Mouse (Mus musculus): Measurements from ENCODE around the gene Cd248. TPM values are rescaled to one million over a fixed set of nuclear protein-coding genes. Genes with fewer than 3 reads are reported as not detected.

The Cd248 gene
- total RNA-seq, 1 experiment from 2014 or later = 0.74 TPM

- no peak for ATAC-seq (replicated peaks in 1 of 2; ENCODE audit: insufficient read depth in 1 of 2, low FRiP score in 2 of 2, low TSS enrichment in 1 of 2, low read depth in 1 of 2, poor library complexity in 2 of 2, severe bottlenecking in 2 of 2)
These were observed 50.5 kb downstream of the Cd248 start, which contains the start of gene Klc2 for GRCm38 (mm10) chr19:5118384-5118698. Gene Klc2, minus strand, starts transcription at chr19:5118560.

Other genes starting within 250 kb of the Cd248 start
- 24.1 and 24.7 TPM in 2 replicates for gene Ccs, start 228.7 kb upstream of the Cd248 start, total RNA-seq (2017)
- gene Ccdc87, start 228.7 kb upstream of the Cd248 start, total RNA-seq (2017) = not detected in 2 replicates
- 18.9 and 29.8 TPM in 2 replicates for gene Ctsf, start 212.9 kb upstream of the Cd248 start, total RNA-seq (2017)
- 0.06 and 0.20 TPM in 2 replicates for gene Actn3, start 190.2 kb upstream of the Cd248 start, total RNA-seq (2017)
- 13.1 and 17.4 TPM in 2 replicates for gene Zdhhc24, start 189.4 kb upstream of the Cd248 start, total RNA-seq (2017)
- gene Bbs1, start 161.4 kb upstream of the Cd248 start, total RNA-seq (2017) = 2.3 and 3.2 TPM in 2 replicates
- gene Dpp3, start 139.8 kb upstream of the Cd248 start, total RNA-seq (2017) = 37.6 and 41.1 TPM in 2 replicates
- gene Peli3, start 125.0 kb upstream of the Cd248 start, total RNA-seq (2017) = 0.10 TPM in 1 of 2 replicates, not detected in the other
- 50.0 and 71.5 TPM in 2 replicates for gene Mrpl11, start 105.9 kb upstream of the Cd248 start, total RNA-seq (2017)
- not detected in 2 replicates for gene Npas4, start 77.8 kb upstream of the Cd248 start, total RNA-seq (2017)
- gene Slc29a2, start 44.2 kb upstream of the Cd248 start, total RNA-seq (2017) = 2.3 and 5.3 TPM in 2 replicates
- not detected in 2 replicates for gene B4gat1, start 29.3 kb upstream of the Cd248 start, total RNA-seq (2017)
- gene AC124502.3, start 29.2 kb upstream of the Cd248 start, total RNA-seq (2017) = 7.3 and 8.4 TPM in 2 replicates
- 23.3 and 29.5 TPM in 2 replicates for gene Brms1, start 26.7 kb upstream of the Cd248 start, total RNA-seq (2017)
- gene Rin1, start 17.6 kb upstream of the Cd248 start, total RNA-seq (2017) = 0.69 TPM in 1 of 2 replicates, not detected in the other
- gene Tmem151a, start 17.5 kb downstream of the Cd248 start, total RNA-seq (2017) = not detected in 2 replicates
- 8.2 and 12.9 TPM in 2 replicates for gene Yif1a, start 20.5 kb downstream of the Cd248 start, total RNA-seq (2017)
- gene Cnih2, start 30.4 kb downstream of the Cd248 start, total RNA-seq (2017) = 0.35 TPM in 1 of 2 replicates, not detected in the other
- gene Rab1b, start 39.0 kb downstream of the Cd248 start, total RNA-seq (2017) = 70.4 and 70.9 TPM in 2 replicates
- gene Klc2, start 50.5 kb downstream of the Cd248 start, total RNA-seq (2017) = 9.8 and 10.1 TPM in 2 replicates
- 17.3 and 23.4 TPM in 2 replicates for gene Pacs1, start 205.0 kb downstream of the Cd248 start, total RNA-seq (2017)
- 262 and 325 TPM in 2 replicates for gene Sf3b2, start 227.4 kb downstream of the Cd248 start, total RNA-seq (2017)
- not detected in 2 replicates for gene Gal3st3, start 230.3 kb downstream of the Cd248 start, total RNA-seq (2017)